Mouse (Mus musculus): Measurements from ENCODE around the gene Efna2. TPM values are rescaled to one million over a fixed set of nuclear protein-coding genes. Genes with fewer than 3 reads are reported as not detected.

The Efna2 gene
- total RNA-seq, 2 experiments from 2014 or later: 7.0 to 8.2 TPM

- peak; percentile 98 for DNase-seq (ENCODE audit: low spot score in 2 of 2)
Measured at GRCm38 (mm10) chr10:80141243-80141642, 38.0 kb upstream of the Efna2 start.

GRCm38 (mm10) chr10:80141786-80142529 lies 37.3 kb upstream of the Efna2 start:
- DNase-seq (ENCODE audit: low spot score in 2 of 2): peak; percentile 94

GRCm38 (mm10) chr10:80142530-80142925 lies 36.8 kb upstream of the Efna2 start:
- no peak for DNase-seq (ENCODE audit: low spot score in 2 of 2)

GRCm38 (mm10) chr10:80143664-80144063 lies 35.6 kb upstream of the Efna2 start:
- DNase-seq (ENCODE audit: low spot score in 2 of 2): no peak

GRCm38 (mm10) chr10:80144159-80144558 lies 35.1 kb upstream of the Efna2 start:
- no peak for DNase-seq (ENCODE audit: low spot score in 2 of 2)

GRCm38 (mm10) chr10:80144864-80145838 lies 34.1 kb upstream of the Efna2 start:
- DNase-seq (ENCODE audit: low spot score in 2 of 2): peak; percentile 77 to 79

- DNase-seq (ENCODE audit: low spot score in 2 of 2): no peak
Measured at GRCm38 (mm10) chr10:80145896-80146295, 33.4 kb upstream of the Efna2 start.

- DNase-seq (ENCODE audit: low spot score in 2 of 2): no peak
Measured at GRCm38 (mm10) chr10:80146568-80147011, 32.7 kb upstream of the Efna2 start.

GRCm38 (mm10) chr10:80147146-80147718 lies 32.0 kb upstream of the Efna2 start:
- DNase-seq (ENCODE audit: low spot score in 2 of 2): no peak

- peak; percentile 60 to 65 for DNase-seq (ENCODE audit: low spot score in 2 of 2)
Measured at GRCm38 (mm10) chr10:80147719-80148601, 31.3 kb upstream of the Efna2 start, which contains the start of gene Midn. Gene Midn (plus strand): TSS chr10:80148272.

GRCm38 (mm10) chr10:80148610-80149290 lies 30.5 kb upstream of the Efna2 start:
- DNase-seq (ENCODE audit: low spot score in 2 of 2): peak; percentile 91 to 95

- DNase-seq (ENCODE audit: low spot score in 2 of 2): peak; percentile 95 to 98
Measured at GRCm38 (mm10) chr10:80149291-80150225, 29.7 kb upstream of the Efna2 start.

- peak in 1 of 2 experiments; percentile 53 for DNase-seq (ENCODE audit: low spot score in 2 of 2)
Measured at GRCm38 (mm10) chr10:80150226-80151210, 28.8 kb upstream of the Efna2 start.

GRCm38 (mm10) chr10:80151211-80152034 lies 27.9 kb upstream of the Efna2 start:
- DNase-seq (ENCODE audit: low spot score in 2 of 2): peak in 1 of 2 experiments; percentile 67

GRCm38 (mm10) chr10:80152071-80152872 lies 27.0 kb upstream of the Efna2 start:
- no peak for DNase-seq (ENCODE audit: low spot score in 2 of 2)

GRCm38 (mm10) chr10:80152873-80153260 lies 26.4 kb upstream of the Efna2 start:
- DNase-seq (ENCODE audit: low spot score in 2 of 2): no peak
